Mouse (Mus musculus): ENCODE data around the gene Matn1. TPM values are rescaled to one million over a fixed set of nuclear protein-coding genes. Genes with fewer than 3 reads are reported as not detected.

Matn1 gene
- polyA plus RNA-seq, 1 experiment from 2014 or later, result 0.34 TPM

GRCm38 (mm10) chr4:130913511-130913910 lies 30.7 kb upstream of the Matn1 start:
- DNase-seq (ENCODE audit: low spot score) (no peak), ATAC-seq (replicated peaks; ENCODE audit: insufficient number of reproducible peaks, low FRiP score, low TSS enrichment, low read depth) (no peak)
- no peak overlapping the region for H3K4me2 ChIP-seq (ENCODE audit: low read depth, low read length)
- no peaks in the 10 kb centered on the region for H3K27me3 ChIP-seq (ENCODE audit: control insufficient read depth, insufficient read depth, low read length)
- peaks cover 2% of the 10 kb centered on the region; the same call in 1 of the 2 replicates for H3K4me1 ChIP-seq (ENCODE audit: control insufficient read depth, insufficient read depth, low read length)
- H3K36me3 ChIP-seq (replicated peaks; ENCODE audit: control insufficient read depth, insufficient read depth, low read depth, low read length), result no peaks in the 10 kb centered on the region
- H3K9ac ChIP-seq (replicated peaks; ENCODE audit: low read length), result no peak overlapping the region
- no peak overlapping the region for H3K4me3 ChIP-seq (ENCODE audit: low read depth, low read length)
- H3K9me3 ChIP-seq (replicated peaks; ENCODE audit: control insufficient read depth, low read length), result no peaks in the 10 kb centered on the region
- no peak overlapping the region for H3K27ac ChIP-seq (replicated peaks; ENCODE audit: low read depth, low read length)
- 72% methylated on average over 3 of the region's 3 CpGs for WGBS

- DNase-seq (ENCODE audit: low spot score) (no peak), ATAC-seq (replicated peaks; ENCODE audit: insufficient number of reproducible peaks, low FRiP score, low TSS enrichment, low read depth) (no peak)
- no peak overlapping the region for H3K4me3 ChIP-seq (ENCODE audit: low read depth, low read length)
- H3K27me3 ChIP-seq (ENCODE audit: control insufficient read depth, insufficient read depth, low read length), result no peaks in the 10 kb centered on the region
- H3K27ac ChIP-seq (replicated peaks; ENCODE audit: low read depth, low read length), result no peak overlapping the region
- no peak overlapping the region for H3K4me2 ChIP-seq (ENCODE audit: low read depth, low read length)
- no peaks in the 10 kb centered on the region for H3K9me3 ChIP-seq (replicated peaks; ENCODE audit: control insufficient read depth, low read length)
- peaks cover 2% of the 10 kb centered on the region; the same call in 1 of the 2 replicates for H3K4me1 ChIP-seq (ENCODE audit: control insufficient read depth, insufficient read depth, low read length)
- H3K9ac ChIP-seq (replicated peaks; ENCODE audit: low read length), result no peak overlapping the region
- no peaks in the 10 kb centered on the region for H3K36me3 ChIP-seq (replicated peaks; ENCODE audit: control insufficient read depth, insufficient read depth, low read depth, low read length)
- WGBS, result 68% methylated on average over 4 of the region's 4 CpGs
Measured at GRCm38 (mm10) chr4:130914011-130914410, 30.2 kb upstream of the Matn1 start.

GRCm38 (mm10) chr4:130914527-130914926 lies 29.7 kb upstream of the Matn1 start:
- H3K4me3 ChIP-seq (ENCODE audit: low read depth, low read length), result no peak overlapping the region
- no peaks in the 10 kb centered on the region for H3K9me3 ChIP-seq (replicated peaks; ENCODE audit: control insufficient read depth, low read length)
- DNase-seq (ENCODE audit: low spot score) (no peak), ATAC-seq (replicated peaks; ENCODE audit: insufficient number of reproducible peaks, low FRiP score, low TSS enrichment, low read depth) (no peak)
- peaks cover 2% of the 10 kb centered on the region; the same call in 1 of the 2 replicates for H3K4me1 ChIP-seq (ENCODE audit: control insufficient read depth, insufficient read depth, low read length)
- H3K27ac ChIP-seq (replicated peaks; ENCODE audit: low read depth, low read length), result no peak overlapping the region
- H3K9ac ChIP-seq (replicated peaks; ENCODE audit: low read length), result no peak overlapping the region
- H3K27me3 ChIP-seq (ENCODE audit: control insufficient read depth, insufficient read depth, low read length), result no peaks in the 10 kb centered on the region
- no peaks in the 10 kb centered on the region for H3K36me3 ChIP-seq (replicated peaks; ENCODE audit: control insufficient read depth, insufficient read depth, low read depth, low read length)
- 81% methylated on average over 7 of the region's 7 CpGs for WGBS
- no peak overlapping the region for H3K4me2 ChIP-seq (ENCODE audit: low read depth, low read length)

DNA sequence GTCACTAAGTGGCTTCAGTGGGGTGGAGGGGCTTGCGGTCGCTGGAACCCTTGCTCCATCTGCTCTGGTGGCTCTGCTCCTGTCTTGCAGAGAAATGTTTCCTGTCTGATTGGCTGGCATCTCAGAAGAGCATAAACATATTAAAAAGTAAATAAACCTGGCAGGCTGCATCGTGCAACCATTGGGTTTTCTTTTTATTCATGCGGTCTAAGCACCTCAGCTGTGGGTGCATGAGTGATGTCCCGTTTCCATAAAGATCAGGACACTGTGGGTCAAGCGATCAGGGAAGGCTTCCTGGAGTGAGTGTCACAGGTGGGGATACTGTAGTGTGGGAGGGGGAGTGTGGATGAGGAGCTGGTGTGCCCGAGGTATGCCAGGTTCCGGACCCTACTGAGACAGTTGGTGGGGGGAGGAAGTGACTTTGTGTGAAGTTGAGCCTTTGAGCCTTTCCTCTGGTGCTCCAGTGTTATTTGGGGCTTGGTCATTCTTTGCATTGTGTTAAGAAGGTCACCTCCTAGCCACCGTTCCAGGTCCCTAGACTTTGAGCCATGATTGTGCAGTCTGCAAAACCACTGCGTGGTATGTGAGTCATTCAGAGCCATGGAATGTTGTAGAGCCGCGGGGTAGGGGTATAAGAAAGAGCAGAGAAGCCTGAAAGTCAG lies 29.0 kb upstream of the Matn1 start:
- DNase-seq (ENCODE audit: low spot score) (no peak), ATAC-seq (replicated peaks; ENCODE audit: insufficient number of reproducible peaks, low FRiP score, low TSS enrichment, low read depth) (no peak)
- Histone ChIP-seq H3K4me2 (ENCODE audit: low read depth, low read length) (no peak overlapping the region), H3K9me3 (replicated peaks; ENCODE audit: control insufficient read depth, low read length) (no peaks in the 10 kb centered on the region), H3K9ac (replicated peaks; ENCODE audit: low read length) (no peak overlapping the region), H3K27me3 (ENCODE audit: control insufficient read depth, insufficient read depth, low read length) (no peaks in the 10 kb centered on the region), H3K4me3 (ENCODE audit: low read depth, low read length) (no peak overlapping the region), H3K36me3 (replicated peaks; ENCODE audit: control insufficient read depth, insufficient read depth, low read depth, low read length) (no peaks in the 10 kb centered on the region), H3K27ac (replicated peaks; ENCODE audit: low read depth, low read length) (no peak overlapping the region), H3K4me1 (ENCODE audit: control insufficient read depth, insufficient read depth, low read length) (peaks cover 2% of the 10 kb centered on the region; the same call in 1 of the 2 replicates)
- WGBS, result 70% methylated on average over 12 of the region's 12 CpGs

DNA sequence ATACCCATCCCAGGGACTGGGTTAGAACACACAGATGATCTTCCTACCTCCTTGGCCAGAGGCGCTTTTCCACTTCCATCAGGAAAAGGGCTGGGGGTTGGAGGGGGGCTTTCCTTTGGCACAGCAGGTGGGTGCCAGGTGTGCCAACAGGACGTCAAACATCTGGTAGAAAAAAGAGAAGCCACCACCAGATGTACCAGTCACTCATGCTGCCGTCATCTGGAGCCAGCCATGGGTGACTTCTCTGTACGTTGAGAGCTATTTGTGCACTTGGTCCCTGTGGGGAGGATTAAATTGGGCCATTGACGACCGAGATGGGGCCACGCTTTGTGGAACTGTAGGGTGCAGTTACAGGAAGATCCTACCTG lies 28.5 kb upstream of the Matn1 start:
- no peak overlapping the region for H3K27ac ChIP-seq (replicated peaks; ENCODE audit: low read depth, low read length)
- no peak overlapping the region for H3K9ac ChIP-seq (replicated peaks; ENCODE audit: low read length)
- H3K27me3 ChIP-seq (ENCODE audit: control insufficient read depth, insufficient read depth, low read length), result no peaks in the 10 kb centered on the region
- peaks cover 2% of the 10 kb centered on the region; the same call in 1 of the 2 replicates for H3K4me1 ChIP-seq (ENCODE audit: control insufficient read depth, insufficient read depth, low read length)
- H3K4me2 ChIP-seq (ENCODE audit: low read depth, low read length), result no peak overlapping the region
- no peak overlapping the region for H3K4me3 ChIP-seq (ENCODE audit: low read depth, low read length)
- no peak for ATAC-seq (replicated peaks; ENCODE audit: insufficient number of reproducible peaks, low FRiP score, low TSS enrichment, low read depth)
- 56% methylated on average over 7 of the region's 7 CpGs for WGBS
- no peaks in the 10 kb centered on the region for H3K9me3 ChIP-seq (replicated peaks; ENCODE audit: control insufficient read depth, low read length)
- no peaks in the 10 kb centered on the region for H3K36me3 ChIP-seq (replicated peaks; ENCODE audit: control insufficient read depth, insufficient read depth, low read depth, low read length)
- no peak for DNase-seq (ENCODE audit: low spot score)

- Histone ChIP-seq H3K9ac (replicated peaks; ENCODE audit: low read length) (no peak overlapping the region), H3K27ac (replicated peaks; ENCODE audit: low read depth, low read length) (no peak overlapping the region), H3K4me2 (ENCODE audit: low read depth, low read length) (no peak overlapping the region), H3K9me3 (replicated peaks; ENCODE audit: control insufficient read depth, low read length) (no peaks in the 10 kb centered on the region), H3K36me3 (replicated peaks; ENCODE audit: control insufficient read depth, insufficient read depth, low read depth, low read length) (no peaks in the 10 kb centered on the region), H3K27me3 (ENCODE audit: control insufficient read depth, insufficient read depth, low read length) (no peaks in the 10 kb centered on the region), H3K4me3 (ENCODE audit: low read depth, low read length) (no peak overlapping the region), H3K4me1 (ENCODE audit: control insufficient read depth, insufficient read depth, low read length) (peaks cover 5% of the 10 kb centered on the region; the same call in 1 of the 2 replicates)
- 85% methylated on average over 7 of the region's 7 CpGs for WGBS
- no peak for ATAC-seq (replicated peaks; ENCODE audit: insufficient number of reproducible peaks, low FRiP score, low TSS enrichment, low read depth)
- no peak for DNase-seq (ENCODE audit: low spot score)
Measured at GRCm38 (mm10) chr4:130916639-130917038, 27.5 kb upstream of the Matn1 start.

- Histone ChIP-seq H3K4me1 (ENCODE audit: control insufficient read depth, insufficient read depth, low read length) (peaks cover 5% of the 10 kb centered on the region; the same call in 1 of the 2 replicates), H3K36me3 (replicated peaks; ENCODE audit: control insufficient read depth, insufficient read depth, low read depth, low read length) (no peaks in the 10 kb centered on the region), H3K27ac (replicated peaks; ENCODE audit: low read depth, low read length) (no peak overlapping the region), H3K4me3 (ENCODE audit: low read depth, low read length) (no peak overlapping the region), H3K9me3 (replicated peaks; ENCODE audit: control insufficient read depth, low read length) (no peaks in the 10 kb centered on the region), H3K4me2 (ENCODE audit: low read depth, low read length) (no peak overlapping the region), H3K27me3 (ENCODE audit: control insufficient read depth, insufficient read depth, low read length) (no peaks in the 10 kb centered on the region), H3K9ac (replicated peaks; ENCODE audit: low read length) (no peak overlapping the region)
- WGBS, result 69% methylated on average over 4 of the region's 4 CpGs
- no peak for ATAC-seq (replicated peaks; ENCODE audit: insufficient number of reproducible peaks, low FRiP score, low TSS enrichment, low read depth)
- no peak for DNase-seq (ENCODE audit: low spot score)
Measured at GRCm38 (mm10) chr4:130917564-130917963, 26.6 kb upstream of the Matn1 start.

- Histone ChIP-seq H3K4me3 (ENCODE audit: low read depth, low read length) (no peak overlapping the region), H3K9me3 (replicated peaks; ENCODE audit: control insufficient read depth, low read length) (no peaks in the 10 kb centered on the region), H3K9ac (replicated peaks; ENCODE audit: low read length) (no peak overlapping the region), H3K27me3 (ENCODE audit: control insufficient read depth, insufficient read depth, low read length) (no peaks in the 10 kb centered on the region), H3K4me2 (ENCODE audit: low read depth, low read length) (no peak overlapping the region), H3K36me3 (replicated peaks; ENCODE audit: control insufficient read depth, insufficient read depth, low read depth, low read length) (no peaks in the 10 kb centered on the region), H3K27ac (replicated peaks; ENCODE audit: low read depth, low read length) (no peak overlapping the region), H3K4me1 (ENCODE audit: control insufficient read depth, insufficient read depth, low read length) (peaks cover 3% of the 10 kb centered on the region; the same call in 1 of the 2 replicates)
- no peak for ATAC-seq (replicated peaks; ENCODE audit: insufficient number of reproducible peaks, low FRiP score, low TSS enrichment, low read depth)
- 67% methylated on average over 10 of the region's 10 CpGs for WGBS
- no peak for DNase-seq (ENCODE audit: low spot score)
Measured at GRCm38 (mm10) chr4:130918805-130919749, 25.1 kb upstream of the Matn1 start.

All from embryonic facial prominence, embryonic 11.5 days (tissue).